Mouse (Mus musculus) heart, embryonic 15.5 days (tissue): Measurements from ENCODE around the gene Il11. TPM values are rescaled to one million over a fixed set of nuclear protein-coding genes. Genes with fewer than 3 reads are reported as not detected.
A peak's percentile ranks its signal among the peaks of the same experiment; 100 is the strongest.

Experiments
- ATAC-seq: fragments of 200-750 bp; cut with Nextera tagmentation; replicated peaks from 2 replicates; pipeline ENCODE4 v1.8.0; 2017; ENCODE audit warnings: low read depth, moderate TSS enrichment; ENCODE audit not compliant: insufficient number of reproducible peaks, insufficient read depth, low FRiP score
- H3K27ac ChIP-seq: fragments of 300-500 bp; sonication (generic); 2 replicates; pipeline ENCODE4 v1.5.1; 2015; ENCODE audit warnings: mild to moderate bottlenecking, inconsistent platforms
- H3K27me3 ChIP-seq: fragments of 300-500 bp; sonication (generic); 2 replicates; pipeline ENCODE4 v1.6.1; 2015; ENCODE audit warnings: inconsistent platforms
- H3K36me3 ChIP-seq: fragments of 300-500 bp; sonication (generic); 2 replicates; pipeline ENCODE4 v1.6.1; 2015; ENCODE audit warnings: mild to moderate bottlenecking, inconsistent platforms
- H3K4me1 ChIP-seq: fragments of 300-500 bp; sonication (generic); replicated peaks from 2 replicates; pipeline ENCODE4 v1.6.1; 2015; ENCODE audit warnings: inconsistent platforms
- H3K4me2 ChIP-seq: fragments of 300-500 bp; sonication (generic); 2 replicates; pipeline ENCODE4 v1.6.1; 2015; ENCODE audit warnings: inconsistent platforms, mild to moderate bottlenecking, moderate library complexity
- H3K4me3 ChIP-seq: fragments of 300-500 bp; sonication (generic); 2 replicates; pipeline ENCODE4 v1.5.1; 2015; ENCODE audit warnings: mild to moderate bottlenecking, inconsistent platforms
- H3K9ac ChIP-seq: fragments of 300-500 bp; sonication (generic); 2 replicates; pipeline ENCODE4 v1.6.1; 2015; ENCODE audit warnings: mild to moderate bottlenecking, inconsistent platforms
- H3K9me3 ChIP-seq: fragments of 300-500 bp; sonication (generic); replicated peaks from 2 replicates; pipeline ENCODE4 v1.6.1; 2016; ENCODE audit warnings: inconsistent platforms
- WGBS: fragments of 180-500 bp; shearing (Covaris S2); methylation state at CpG from one replicate; pipeline ENCODE4 v1.1.7; 2015; ENCODE audit warnings: mixed read lengths; 5-methylcytosine and 5-hydroxymethylcytosine counted together
- polyA plus RNA-seq: library from polyadenylated mRNA; unstranded; fragments of >200 nt; fragmentation: Nextera tagmentation; extraction: Ambion mirVana; gene quantifications from 2 replicates; pipeline ENCODE4 v1.2.1, GENCODE M21; 2015

Il11 gene
- polyA plus RNA-seq, 1 experiment from 2014 or later, result not detected

- Histone ChIP-seq H3K4me2 (peak overlapping the region; percentile 72), H3K36me3 (no peaks in the 10 kb centered on the region), H3K4me3 (peak overlapping the region; percentile 50), H3K27me3 (no peaks in the 10 kb centered on the region), H3K9ac (peak overlapping the region; percentile 10; the same call in 1 of the 2 replicates), H3K27ac (peak overlapping the region; percentile 48), H3K9me3 (no peaks in the 10 kb centered on the region), H3K4me1 (peaks cover 16% of the 10 kb centered on the region)
- ATAC-seq, result peak; percentile 66
- WGBS, result 2% methylated on average over 30 of the region's 30 CpGs
Observed at GRCm38 (mm10) chr7:4751971-4752820, 30.5 kb downstream of the Il11 start.

- H3K4me1 ChIP-seq, result peaks cover 16% of the 10 kb centered on the region
- no peak overlapping the region for H3K4me2 ChIP-seq
- H3K36me3 ChIP-seq, result peaks cover 19% of the 10 kb centered on the region; the same call in 1 of the 2 replicates
- H3K27ac ChIP-seq, result no peak overlapping the region
- ATAC-seq, result no peak
- H3K4me3 ChIP-seq, result no peak overlapping the region
- H3K27me3 ChIP-seq, result no peaks in the 10 kb centered on the region
- WGBS, result 54% methylated on average over 2 of the region's 2 CpGs
- no peaks in the 10 kb centered on the region for H3K9me3 ChIP-seq
- no peak overlapping the region for H3K9ac ChIP-seq
Observed at GRCm38 (mm10) chr7:4749169-4749568, 33.5 kb downstream of the Il11 start.

GRCm38 (mm10) chr7:4748321-4748720 is 34.3 kb downstream of the Il11 start:
- H3K4me2 ChIP-seq, result no peak overlapping the region
- H3K27ac ChIP-seq, result no peak overlapping the region
- H3K4me3 ChIP-seq, result no peak overlapping the region

GRCm38 (mm10) chr7:4747156-4747899 is 35.3 kb downstream of the Il11 start:
- no peak overlapping the region for H3K27ac ChIP-seq
- ATAC-seq, result no peak
- no peaks in the 10 kb centered on the region for H3K9me3 ChIP-seq
- 55% methylated on average over 9 of the region's 9 CpGs for WGBS
- H3K4me1 ChIP-seq, result peaks cover 15% of the 10 kb centered on the region
- H3K27me3 ChIP-seq, result no peaks in the 10 kb centered on the region
- no peak overlapping the region for H3K4me2 ChIP-seq
- no peak overlapping the region for H3K4me3 ChIP-seq
- H3K9ac ChIP-seq, result no peak overlapping the region
- H3K36me3 ChIP-seq, result peaks cover 20% of the 10 kb centered on the region; the same call in 1 of the 2 replicates

More at GRCm38 (mm10) chr7:4748321-4748720, 34.3 kb downstream of the Il11 start:
- Histone ChIP-seq H3K36me3 (peaks cover 20% of the 10 kb centered on the region; the same call in 1 of the 2 replicates), H3K9me3 (no peaks in the 10 kb centered on the region), H3K4me1 (peaks cover 16% of the 10 kb centered on the region), H3K9ac (no peak overlapping the region), H3K27me3 (no peaks in the 10 kb centered on the region)
- no peak for ATAC-seq
- 68% methylated on average over 4 of the region's 4 CpGs for WGBS

- no peak overlapping the region for H3K4me2 ChIP-seq
- H3K9me3 ChIP-seq, result no peaks in the 10 kb centered on the region
- H3K4me1 ChIP-seq, result peaks cover 17% of the 10 kb centered on the region
- no peak overlapping the region for H3K9ac ChIP-seq
- H3K27me3 ChIP-seq, result no peaks in the 10 kb centered on the region
- no peak for ATAC-seq
- 85% methylated on average over 22 of the region's 22 CpGs for WGBS
- H3K27ac ChIP-seq, result no peak overlapping the region
- no peak overlapping the region for H3K4me3 ChIP-seq
- H3K36me3 ChIP-seq, result peaks cover 20% of the 10 kb centered on the region; the same call in 1 of the 2 replicates
Observed at GRCm38 (mm10) chr7:4746326-4746980, 36.2 kb downstream of the Il11 start.

- no peak overlapping the region for H3K4me3 ChIP-seq
- H3K36me3 ChIP-seq, result peaks cover 20% of the 10 kb centered on the region; the same call in 1 of the 2 replicates
- WGBS, result 96% methylated on average over 6 of the region's 6 CpGs
- no peaks in the 10 kb centered on the region for H3K27me3 ChIP-seq
- ATAC-seq, result no peak
- H3K9me3 ChIP-seq, result no peaks in the 10 kb centered on the region
- no peak overlapping the region for H3K9ac ChIP-seq
- H3K4me1 ChIP-seq, result peaks cover 23% of the 10 kb centered on the region
- H3K4me2 ChIP-seq, result no peak overlapping the region
- H3K27ac ChIP-seq, result no peak overlapping the region
Observed at GRCm38 (mm10) chr7:4744886-4745285, 37.8 kb downstream of the Il11 start.

GRCm38 (mm10) chr7:4743354-4743753 is 39.3 kb downstream of the Il11 start:
- H3K4me1 ChIP-seq, result peaks cover 28% of the 10 kb centered on the region
- H3K9ac ChIP-seq, result no peak overlapping the region
- H3K27me3 ChIP-seq, result no peaks in the 10 kb centered on the region
- H3K4me3 ChIP-seq, result no peak overlapping the region
- peaks cover 20% of the 10 kb centered on the region; the same call in 1 of the 2 replicates for H3K36me3 ChIP-seq
- no peak overlapping the region for H3K4me2 ChIP-seq
- no peak for ATAC-seq
- no peak overlapping the region for H3K27ac ChIP-seq
- no peaks in the 10 kb centered on the region for H3K9me3 ChIP-seq
- 48% methylated on average over 2 of the region's 2 CpGs for WGBS

GRCm38 (mm10) chr7:4742482-4742819 is 40.2 kb downstream of the Il11 start:
- no peaks in the 10 kb centered on the region for H3K27me3 ChIP-seq
- no peak overlapping the region for H3K27ac ChIP-seq
- H3K9me3 ChIP-seq, result no peaks in the 10 kb centered on the region
- no peak overlapping the region for H3K4me3 ChIP-seq
- 85% methylated on average over 6 of the region's 6 CpGs for WGBS
- H3K9ac ChIP-seq, result 0 out of 2 replicates have a peak overlapping the region, but pooled peaks have one; percentile 10
- ATAC-seq, result no peak
- peak overlapping the region; percentile 80; the same call in 1 of the 2 replicates for H3K4me2 ChIP-seq
- peaks cover 28% of the 10 kb centered on the region for H3K4me1 ChIP-seq
- peaks cover 20% of the 10 kb centered on the region; the same call in 1 of the 2 replicates for H3K36me3 ChIP-seq

GRCm38 (mm10) chr7:4741672-4742481 is 40.8 kb downstream of the Il11 start:
- no peak for ATAC-seq
- Histone ChIP-seq H3K27me3 (no peaks in the 10 kb centered on the region), H3K36me3 (peaks cover 20% of the 10 kb centered on the region; the same call in 1 of the 2 replicates), H3K4me2 (peak overlapping the region; percentile 80), H3K4me1 (peaks cover 28% of the 10 kb centered on the region), H3K27ac (peak overlapping the region; percentile 89), H3K4me3 (peak overlapping the region; percentile 68), H3K9ac (peak overlapping the region; percentile 76; the same call in 1 of the 2 replicates), H3K9me3 (no peaks in the 10 kb centered on the region)
- 79% methylated on average over 21 of the region's 21 CpGs for WGBS

- Histone ChIP-seq H3K27me3 (no peaks in the 10 kb centered on the region), H3K9ac (peak overlapping the region; percentile 76), H3K9me3 (no peaks in the 10 kb centered on the region), H3K4me3 (peak overlapping the region; percentile 68), H3K4me2 (peak overlapping the region; percentile 80), H3K27ac (peak overlapping the region; percentile 89), H3K4me1 (peaks cover 28% of the 10 kb centered on the region), H3K36me3 (peaks cover 15% of the 10 kb centered on the region; the same call in 1 of the 2 replicates)
- 4% methylated on average over 4 of the region's 4 CpGs for WGBS
- ATAC-seq, result no peak
Observed at GRCm38 (mm10) chr7:4741151-4741550, 41.5 kb downstream of the Il11 start.
